Mouse (Mus musculus) ES-E14 (cell line): Measurements from ENCODE around the gene Sgsm3.

Source experiments
- CHD2 ChIP-seq: IDR thresholded peaks from 2 replicates; pipeline ENCODE4 v1.6.1; 2014; ENCODE audit warnings: mild to moderate bottlenecking, low read depth, low read length, inconsistent platforms
- HCFC1 ChIP-seq: IDR thresholded peaks from 2 replicates; pipeline ENCODE4 v1.6.1; 2012; ENCODE audit warnings: low read length, inconsistent platforms, borderline replicate concordance; ENCODE audit not compliant: insufficient read depth
- ZC3H11A ChIP-seq: IDR thresholded peaks from 2 replicates; pipeline ENCODE4 v1.6.1; 2012; ENCODE audit warnings: low read depth, mild to moderate bottlenecking, inconsistent platforms, low read length, borderline replicate concordance

GRCm38 (mm10) chr15:81023842-81024241, 46.3 kb downstream of the Sgsm3 start:
- TF ChIP-seq ZC3H11A = no peak
- no peak for TF ChIP-seq CHD2
- no peak for TF ChIP-seq HCFC1
